Mouse (Mus musculus): ENCODE results near the gene Clip2.

The Clip2 gene

GRCm38 (mm10) chr5:134564272-134564671 lies 12.0 kb upstream of the Clip2 start:
- DNase-seq (ENCODE audit: low read depth): no peak

- DNase-seq (ENCODE audit: low read depth): no peak
Observed at GRCm38 (mm10) chr5:134560450-134561171, 8.4 kb upstream of the Clip2 start.

GRCm38 (mm10) chr5:134560071-134560449 lies 7.8 kb upstream of the Clip2 start, which contains the start of gene Syna:
Syna (minus strand) TSS chr5:134560171.
- DNase-seq (ENCODE audit: low read depth): no peak

GRCm38 (mm10) chr5:134555463-134556164 lies 3.4 kb upstream of the Clip2 start:
- DNase-seq (ENCODE audit: low read depth): no peak

- DNase-seq (ENCODE audit: low read depth): no peak
Observed at GRCm38 (mm10) chr5:134553951-134554546, 1.8 kb upstream of the Clip2 start.

- no peak for DNase-seq (ENCODE audit: low read depth)
Observed at GRCm38 (mm10) chr5:134551233-134552109, 763 bp downstream of the Clip2 start.

GRCm38 (mm10) chr5:134550836-134551232 lies 1.4 kb downstream of the Clip2 start:
- no peak for DNase-seq (ENCODE audit: low read depth)

- DNase-seq (ENCODE audit: low read depth): no peak
Observed at GRCm38 (mm10) chr5:134549640-134550168, 2.5 kb downstream of the Clip2 start.

GRCm38 (mm10) chr5:134548306-134548705 lies 3.9 kb downstream of the Clip2 start:
- no peak for DNase-seq (ENCODE audit: low read depth)

GRCm38 (mm10) chr5:134546790-134547189 lies 5.4 kb downstream of the Clip2 start:
- DNase-seq (ENCODE audit: low read depth): no peak

- no peak for DNase-seq (ENCODE audit: low read depth)
Observed at GRCm38 (mm10) chr5:134545242-134545629, 7.0 kb downstream of the Clip2 start.

GRCm38 (mm10) chr5:134544516-134545241 lies 7.6 kb downstream of the Clip2 start:
- DNase-seq (ENCODE audit: low read depth): no peak

GRCm38 (mm10) chr5:134541640-134542039 lies 10.6 kb downstream of the Clip2 start:
- DNase-seq (ENCODE audit: low read depth): no peak

GRCm38 (mm10) chr5:134540881-134541280 lies 11.4 kb downstream of the Clip2 start:
- DNase-seq (ENCODE audit: low read depth): no peak

GRCm38 (mm10) chr5:134539891-134540290 lies 12.3 kb downstream of the Clip2 start:
- DNase-seq (ENCODE audit: low read depth): peak; percentile 71

GRCm38 (mm10) chr5:134536036-134536435 lies 16.2 kb downstream of the Clip2 start:
- DNase-seq (ENCODE audit: low read depth): no peak

GRCm38 (mm10) chr5:134532417-134532816 lies 19.8 kb downstream of the Clip2 start:
- no peak for DNase-seq (ENCODE audit: low read depth)

GRCm38 (mm10) chr5:134531585-134531984 lies 20.6 kb downstream of the Clip2 start:
- no peak for DNase-seq (ENCODE audit: low read depth)

GRCm38 (mm10) chr5:134530830-134531229 lies 21.4 kb downstream of the Clip2 start:
- no peak for DNase-seq (ENCODE audit: low read depth)

GRCm38 (mm10) chr5:134528488-134528887 lies 23.7 kb downstream of the Clip2 start:
- DNase-seq (ENCODE audit: low read depth): no peak

Measured in fibroblast of lung, adult 2 months (primary cell).